Mouse (Mus musculus) bone marrow macrophage, adult 2 months (primary cell): ENCODE data around the gene Map6. TPM values are rescaled to one million over a fixed set of nuclear protein-coding genes. Genes with fewer than 3 reads are reported as not detected.
"Not testable (repeated sequence)": the region's sequence is repeated elsewhere in the genome, so short reads cannot be mapped to it uniquely, and the experiment has no call there.

ENCODE experiments used
- H3K27ac ChIP-seq: 2 replicates; pipeline ENCODE4 v1.5.1; 2012; ENCODE audit warnings: low read depth, low read length; ENCODE audit not compliant: insufficient read depth
- H3K4me1 ChIP-seq: 2 replicates; pipeline ENCODE4 v1.6.1; 2012; ENCODE audit warnings: low read length; ENCODE audit not compliant: control insufficient read depth, insufficient read depth
- H3K4me3 ChIP-seq: 2 replicates; pipeline ENCODE4 v1.5.1; 2012; ENCODE audit warnings: mild to moderate bottlenecking, low read length, moderate library complexity; ENCODE audit not compliant: insufficient read depth
- CTCF ChIP-seq: IDR thresholded peaks from 2 replicates; pipeline ENCODE4 v1.5.1; 2012; ENCODE audit warnings: low read depth, mild to moderate bottlenecking, low read length, moderate library complexity
- POLR2A ChIP-seq: IDR thresholded peaks from 2 replicates; pipeline ENCODE4 v1.6.1; 2012; ENCODE audit warnings: mild to moderate bottlenecking, low read depth, low read length, borderline replicate concordance
- polyA plus RNA-seq: library from polyadenylated mRNA; stranded (reverse); fragments of >200 nt; gene quantifications from 2 replicates; pipeline ENCODE4 v1.2.4, GENCODE M21; 2012; ENCODE audit not compliant: missing spikeins, insufficient read depth, insufficient read length

Gene Map6
- polyA plus RNA-seq, 1 experiment, result 0.83 TPM

- Histone ChIP-seq H3K4me1 (peaks cover 12% of the 10 kb centered on the region; the same call in 1 of the 2 replicates), H3K27ac (no peak overlapping the region), H3K4me3 (no peak overlapping the region)
- TF ChIP-seq CTCF (no peak), POLR2A (no peak)
These were observed 93.7 kb downstream of the Map6 start for GRCm38 (mm10) chr7:99360803-99361414.

DNA sequence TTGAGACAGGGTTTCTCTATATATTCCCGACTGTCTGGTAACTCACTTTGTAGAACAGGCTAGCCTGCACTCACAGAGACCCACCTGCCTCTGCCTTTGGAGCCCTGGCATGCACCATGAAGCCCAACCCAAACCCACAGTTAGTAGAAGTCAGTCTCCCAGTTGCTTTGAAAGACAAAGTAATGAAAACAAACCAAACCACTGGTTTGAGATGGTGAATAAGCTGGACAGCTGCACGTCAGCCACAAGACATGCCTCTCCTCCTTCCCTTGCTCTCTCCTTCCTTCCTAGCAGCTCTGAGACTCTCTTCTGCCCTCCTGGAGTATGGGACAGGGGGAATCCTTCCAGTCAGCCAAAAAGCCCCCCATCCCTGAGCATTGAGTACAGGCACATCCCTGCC is 94.9 kb downstream of the Map6 start:
- Histone ChIP-seq H3K27ac (no peak overlapping the region), H3K4me1 (peaks cover 5% of the 10 kb centered on the region; the same call in 1 of the 2 replicates), H3K4me3 (no peak overlapping the region)
- no peak for TF ChIP-seq CTCF
- TF ChIP-seq POLR2A, result no peak

DNA sequence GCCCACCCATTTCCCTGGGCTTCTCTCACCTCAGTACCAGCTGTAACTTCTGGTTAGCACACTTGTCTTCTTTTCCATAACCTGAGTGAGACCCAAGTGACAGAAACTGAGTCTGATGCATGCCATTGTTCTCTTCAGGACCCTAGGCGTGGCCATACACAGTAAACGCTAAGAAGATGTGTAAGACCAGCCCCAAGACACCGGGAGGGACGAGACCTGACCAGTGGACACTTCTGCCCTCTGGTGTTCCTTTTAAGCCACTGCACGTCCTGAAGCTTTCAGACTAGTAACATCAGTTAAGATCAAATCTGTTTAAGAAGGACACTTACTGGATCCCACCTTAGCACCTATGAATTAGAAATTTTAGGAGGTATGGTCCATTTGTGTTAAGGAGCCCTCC is 97.8 kb downstream of the Map6 start:
- Histone ChIP-seq H3K4me3 (no peak overlapping the region), H3K27ac (no peak overlapping the region)
- peak; percentile 76 for TF ChIP-seq CTCF
- no peak for TF ChIP-seq POLR2A

DNA sequence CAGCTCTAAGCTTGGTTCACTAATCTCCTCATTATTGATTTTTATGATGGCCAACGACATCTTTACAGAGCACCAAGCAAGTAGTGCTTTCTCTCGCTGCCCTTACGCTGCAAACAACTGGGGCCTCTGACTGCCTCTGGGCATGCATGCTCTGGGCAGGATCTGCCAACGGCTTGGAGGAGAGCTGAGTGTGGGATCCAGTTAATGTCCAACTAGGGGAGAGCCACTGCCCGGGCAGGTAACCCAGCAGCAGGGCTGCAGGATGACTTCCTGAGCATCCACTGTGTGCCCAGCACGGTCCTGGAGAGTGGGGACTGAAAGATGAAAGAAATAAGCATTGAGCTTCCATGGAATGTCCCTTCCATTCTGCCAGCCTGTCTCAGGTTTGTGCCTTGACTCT is 99.5 kb downstream of the Map6 start:
- Histone ChIP-seq H3K27ac (no peak overlapping the region), H3K4me1 (no peaks in the 10 kb centered on the region), H3K4me3 (no peak overlapping the region)
- no peak for TF ChIP-seq POLR2A
- TF ChIP-seq CTCF, result no peak

More for the DNA sequence above, 97.8 kb downstream of the Map6 start:
- H3K4me1 ChIP-seq, result peaks cover 5% of the 10 kb centered on the region; the same call in 1 of the 2 replicates

- H3K4me3 ChIP-seq, H3K27ac ChIP-seq: not testable (repeated sequence)
- H3K4me1 ChIP-seq, result peaks cover 15% of the 10 kb centered on the region
These were observed 107.1 kb downstream of the Map6 start for GRCm38 (mm10) chr7:99374325-99374724.

DNA sequence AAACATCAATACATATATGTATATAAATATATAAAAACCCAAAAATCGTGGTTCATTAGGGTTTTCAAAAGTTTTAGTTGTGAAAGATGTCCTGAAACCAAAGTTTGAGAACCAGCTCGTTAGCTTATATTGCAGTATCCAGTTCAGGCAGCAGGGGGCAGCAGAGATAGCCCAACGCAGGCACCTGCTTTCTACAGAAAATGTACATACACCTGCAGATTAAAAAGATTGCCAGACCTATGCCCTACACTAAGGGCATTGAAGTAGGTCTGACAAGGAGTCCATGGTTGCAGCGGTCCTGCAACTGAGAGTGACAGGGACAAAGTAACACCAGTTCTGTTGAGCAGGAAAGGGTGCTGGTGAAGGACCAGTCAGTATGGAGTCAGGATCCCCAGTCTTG is 108.2 kb downstream of the Map6 start:
- Histone ChIP-seq H3K27ac (no peak overlapping the region), H3K4me3 (no peak overlapping the region), H3K4me1 (peaks cover 23% of the 10 kb centered on the region)
- TF ChIP-seq POLR2A (no peak), CTCF (peak; percentile 93)

DNA sequence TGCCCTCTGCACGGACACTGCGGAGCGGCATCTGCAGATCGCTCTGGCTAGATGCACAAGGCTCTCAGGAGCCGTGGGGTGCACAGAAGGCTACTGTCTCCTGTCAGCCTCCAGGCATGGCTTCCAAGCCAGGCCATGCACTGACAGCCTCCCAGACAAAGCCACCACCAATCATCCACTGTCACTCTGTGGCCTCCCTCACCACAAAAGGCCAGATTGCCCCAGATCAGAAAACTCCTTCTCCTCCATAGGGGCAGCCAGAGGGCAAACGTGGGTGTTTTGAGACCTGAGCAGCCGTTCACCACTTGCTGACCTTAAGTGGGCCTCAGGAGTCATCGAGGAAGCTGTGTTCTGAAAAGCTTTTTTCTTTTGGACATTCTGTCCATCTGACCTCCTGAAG is 111.6 kb downstream of the Map6 start:
- no peak overlapping the region for H3K27ac ChIP-seq
- TF ChIP-seq POLR2A, result no peak
- TF ChIP-seq CTCF, result no peak
- H3K4me1 ChIP-seq, result peaks cover 38% of the 10 kb centered on the region
- no peak overlapping the region for H3K4me3 ChIP-seq

DNA sequence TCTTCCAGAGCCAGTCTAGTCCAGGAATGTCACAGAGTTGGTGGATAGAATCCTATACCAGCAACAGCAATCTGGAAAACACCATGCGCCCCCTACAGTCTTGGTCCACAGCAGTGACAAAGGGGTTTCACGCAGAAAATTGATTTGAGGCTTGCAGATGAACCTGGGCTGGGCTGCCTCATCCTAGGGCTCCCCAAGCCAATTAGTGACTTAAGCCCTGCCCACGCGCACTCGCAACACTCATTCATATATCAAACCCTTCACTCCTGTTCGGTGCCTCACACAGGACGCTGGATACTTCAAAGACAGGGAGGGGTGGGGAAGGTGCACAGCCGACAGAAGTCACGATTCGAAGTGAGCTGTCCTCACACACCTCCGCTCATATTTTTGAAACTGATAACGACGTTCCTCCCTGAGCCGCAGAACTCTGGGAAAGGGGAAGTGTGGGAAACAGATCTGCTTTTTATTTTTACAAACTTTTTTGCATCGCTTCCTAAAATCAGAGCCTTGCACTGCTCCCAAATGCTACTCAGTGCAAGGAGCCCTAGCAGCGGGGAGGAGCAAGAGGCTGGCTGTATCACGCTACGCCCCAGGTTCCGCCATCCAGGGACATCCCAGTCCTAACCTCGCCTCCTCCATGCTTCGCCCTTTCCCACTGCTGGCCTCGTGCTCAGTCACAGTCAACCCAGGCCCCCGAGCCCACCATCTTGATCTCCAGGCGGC is 113.4 kb downstream of the Map6 start:
- H3K27ac ChIP-seq, result peak overlapping the region; percentile 95
- H3K4me1 ChIP-seq, result peaks cover 43% of the 10 kb centered on the region
- TF ChIP-seq CTCF (no peak), POLR2A (no peak)
- peak overlapping the region; percentile 83 for H3K4me3 ChIP-seq

- TF ChIP-seq CTCF (no peak), POLR2A (no peak)
- peak within 1 kb of the TSS; percentile 84 for H3K4me3 ChIP-seq
- H3K27ac ChIP-seq, result peak within 1 kb of the TSS; percentile 95
- H3K4me1 ChIP-seq, result peaks cover 43% of the 10 kb centered on the region
These were observed 114.2 kb downstream of the Map6 start, which contains the start of gene Gdpd5 for GRCm38 (mm10) chr7:99381214-99382087. Gene Gdpd5, plus strand, starts transcription at chr7:99381414.
